Mouse (Mus musculus) embryonic facial prominence, embryonic 15.5 days (tissue): Measurements from ENCODE around the gene Ankrd28. TPM values are rescaled to one million over a fixed set of nuclear protein-coding genes. Genes with fewer than 3 reads are reported as not detected.
A peak's percentile ranks its signal among the peaks of the same experiment; 100 is the strongest.

ENCODE experiments used
- ATAC-seq: fragments of 200-750 bp; cut with Nextera tagmentation; 2 replicates; pipeline ENCODE4 v1.8.0; 2017; ENCODE audit warnings: low read depth, moderate TSS enrichment; ENCODE audit not compliant: insufficient number of reproducible peaks, low FRiP score, low TSS enrichment
- H3K27ac ChIP-seq: fragments of 300-500 bp; sonication (generic); replicated peaks from 2 replicates; pipeline ENCODE4 v1.5.1; 2015; ENCODE audit warnings: mild to moderate bottlenecking, inconsistent platforms
- H3K27me3 ChIP-seq: fragments of 300-500 bp; sonication (generic); 2 replicates; pipeline ENCODE4 v1.6.1; 2015; ENCODE audit warnings: inconsistent platforms
- H3K36me3 ChIP-seq: fragments of 300-500 bp; sonication (generic); 2 replicates; pipeline ENCODE4 v1.6.1; 2015; ENCODE audit warnings: mild to moderate bottlenecking, inconsistent platforms
- H3K4me1 ChIP-seq: fragments of 300-500 bp; sonication (generic); 2 replicates; pipeline ENCODE4 v1.6.1; 2015; ENCODE audit warnings: inconsistent platforms
- H3K4me2 ChIP-seq: fragments of 300-500 bp; sonication (generic); replicated peaks from 2 replicates; pipeline ENCODE4 v1.6.1; 2015; ENCODE audit warnings: mild to moderate bottlenecking, inconsistent platforms
- H3K4me3 ChIP-seq: fragments of 300-500 bp; sonication (generic); replicated peaks from 2 replicates; pipeline ENCODE4 v1.5.1; 2015; ENCODE audit warnings: mild to moderate bottlenecking, inconsistent platforms
- H3K9ac ChIP-seq: fragments of 300-500 bp; sonication (generic); 2 replicates; pipeline ENCODE4 v1.6.1; 2015; ENCODE audit warnings: inconsistent platforms
- H3K9me3 ChIP-seq: fragments of 300-500 bp; sonication (generic); replicated peaks from 2 replicates; pipeline ENCODE4 v1.6.1; 2016; ENCODE audit warnings: inconsistent platforms
- WGBS: fragments of 180-500 bp; shearing (Covaris S2); methylation state at CpG from one replicate; pipeline ENCODE4 v1.1.7; 2015; 5-methylcytosine and 5-hydroxymethylcytosine counted together
- polyA plus RNA-seq: library from polyadenylated mRNA; unstranded; fragments of >200 nt; fragmentation: Nextera tagmentation; extraction: Ambion mirVana; gene quantifications from 2 replicates; pipeline ENCODE4 v1.2.1, GENCODE M21; 2015

Gene Ankrd28
- polyA plus RNA-seq, 1 experiment from 2014 or later, result 8.6 TPM

- Histone ChIP-seq H3K9ac (no peak overlapping the region), H3K4me3 (no peak overlapping the region), H3K36me3 (peaks cover 28% of the 10 kb centered on the region), H3K27me3 (no peaks in the 10 kb centered on the region), H3K4me2 (no peak overlapping the region), H3K4me1 (no peaks in the 10 kb centered on the region), H3K9me3 (no peaks in the 10 kb centered on the region), H3K27ac (no peak overlapping the region)
- 82% methylated on average over 1 of the region's 1 CpGs for WGBS
- ATAC-seq, result no peak
Measured at GRCm38 (mm10) chr14:31709343-31709742, 121.1 kb downstream of the Ankrd28 start.

GRCm38 (mm10) chr14:31700376-31700775, 130.1 kb downstream of the Ankrd28 start:
- no peaks in the 10 kb centered on the region for H3K27me3 ChIP-seq
- no peak overlapping the region for H3K9ac ChIP-seq
- no peaks in the 10 kb centered on the region for H3K4me1 ChIP-seq
- H3K36me3 ChIP-seq, result peaks cover 52% of the 10 kb centered on the region
- H3K27ac ChIP-seq, result no peak overlapping the region
- H3K4me2 ChIP-seq, result no peak overlapping the region
- no peaks in the 10 kb centered on the region for H3K9me3 ChIP-seq
- ATAC-seq, result no peak
- H3K4me3 ChIP-seq, result no peak overlapping the region
- 80% methylated on average over 2 of the region's 2 CpGs for WGBS

- 85% methylated on average over 4 of the region's 4 CpGs for WGBS
- Histone ChIP-seq H3K9ac (no peak overlapping the region), H3K4me2 (no peak overlapping the region), H3K27me3 (no peaks in the 10 kb centered on the region), H3K9me3 (no peaks in the 10 kb centered on the region), H3K4me3 (no peak overlapping the region), H3K36me3 (peaks cover 35% of the 10 kb centered on the region), H3K4me1 (no peaks in the 10 kb centered on the region), H3K27ac (no peak overlapping the region)
- no peak for ATAC-seq
Measured at GRCm38 (mm10) chr14:31697755-31698154, 132.7 kb downstream of the Ankrd28 start.

- no peak overlapping the region for H3K4me3 ChIP-seq
- peak; percentile 47; the same call in 1 of the 2 replicates for ATAC-seq
- no peaks in the 10 kb centered on the region for H3K9me3 ChIP-seq
- no peak overlapping the region for H3K9ac ChIP-seq
- H3K4me1 ChIP-seq, result no peaks in the 10 kb centered on the region
- peaks cover 31% of the 10 kb centered on the region; the same call in 1 of the 2 replicates for H3K36me3 ChIP-seq
- no peak overlapping the region for H3K27ac ChIP-seq
- 96% methylated on average over 3 of the region's 3 CpGs for WGBS
- H3K27me3 ChIP-seq, result no peaks in the 10 kb centered on the region
- H3K4me2 ChIP-seq, result no peak overlapping the region
Measured at GRCm38 (mm10) chr14:31697346-31697745, 133.1 kb downstream of the Ankrd28 start.

GRCm38 (mm10) chr14:31696985-31697303, 133.5 kb downstream of the Ankrd28 start:
- Histone ChIP-seq H3K27ac (no peak overlapping the region), H3K27me3 (no peaks in the 10 kb centered on the region), H3K9me3 (no peaks in the 10 kb centered on the region), H3K9ac (no peak overlapping the region), H3K4me2 (no peak overlapping the region), H3K36me3 (peaks cover 27% of the 10 kb centered on the region; the same call in 1 of the 2 replicates), H3K4me1 (no peaks in the 10 kb centered on the region), H3K4me3 (no peak overlapping the region)
- 81% methylated on average over 3 of the region's 3 CpGs for WGBS
- ATAC-seq, result no peak

GRCm38 (mm10) chr14:31696206-31696984, 134.1 kb downstream of the Ankrd28 start:
- Histone ChIP-seq H3K9me3 (no peaks in the 10 kb centered on the region), H3K4me3 (no peak overlapping the region), H3K36me3 (0 out of 2 replicates have a peak, but pooled peaks cover 22% of the 10 kb centered on the region), H3K9ac (no peak overlapping the region), H3K4me2 (no peak overlapping the region), H3K27ac (no peak overlapping the region), H3K27me3 (no peaks in the 10 kb centered on the region), H3K4me1 (no peaks in the 10 kb centered on the region)
- WGBS, result 77% methylated on average over 9 of the region's 9 CpGs
- no peak for ATAC-seq

GRCm38 (mm10) chr14:31692536-31692935, 137.9 kb downstream of the Ankrd28 start:
- H3K4me2 ChIP-seq, result no peak overlapping the region
- no peak overlapping the region for H3K9ac ChIP-seq
- H3K9me3 ChIP-seq, result no peaks in the 10 kb centered on the region
- ATAC-seq, result no peak
- no peaks in the 10 kb centered on the region for H3K4me1 ChIP-seq
- no peak overlapping the region for H3K4me3 ChIP-seq
- no peaks in the 10 kb centered on the region for H3K27me3 ChIP-seq
- WGBS, result 86% methylated on average over 6 of the region's 6 CpGs
- H3K36me3 ChIP-seq, result 0 out of 2 replicates have a peak, but pooled peaks cover 5% of the 10 kb centered on the region
- H3K27ac ChIP-seq, result no peak overlapping the region

- Histone ChIP-seq H3K4me1 (peaks cover 14% of the 10 kb centered on the region; the same call in 1 of the 2 replicates), H3K27ac (no peak overlapping the region), H3K27me3 (no peaks in the 10 kb centered on the region), H3K4me3 (no peak overlapping the region), H3K9ac (no peak overlapping the region), H3K36me3 (no peaks in the 10 kb centered on the region), H3K4me2 (no peak overlapping the region), H3K9me3 (no peaks in the 10 kb centered on the region)
- WGBS, result 97% methylated on average over 1 of the region's 1 CpGs
- ATAC-seq, result no peak
Measured at GRCm38 (mm10) chr14:31686231-31686630, 144.2 kb downstream of the Ankrd28 start.

- Histone ChIP-seq H3K9me3 (no peaks in the 10 kb centered on the region), H3K4me3 (no peak overlapping the region), H3K36me3 (no peaks in the 10 kb centered on the region), H3K9ac (no peak overlapping the region), H3K4me2 (no peak overlapping the region), H3K4me1 (peaks cover 14% of the 10 kb centered on the region; the same call in 1 of the 2 replicates), H3K27ac (no peak overlapping the region), H3K27me3 (no peaks in the 10 kb centered on the region)
- 79% methylated on average over 10 of the region's 10 CpGs for WGBS
- ATAC-seq, result no peak
Measured at GRCm38 (mm10) chr14:31685680-31686079, 144.8 kb downstream of the Ankrd28 start.

- H3K9me3 ChIP-seq, result no peaks in the 10 kb centered on the region
- no peak for ATAC-seq
- 44% methylated on average over 7 of the region's 7 CpGs for WGBS
- H3K27ac ChIP-seq, result no peak overlapping the region
- no peak overlapping the region for H3K4me2 ChIP-seq
- no peaks in the 10 kb centered on the region for H3K36me3 ChIP-seq
- H3K4me3 ChIP-seq, result no peak overlapping the region
- no peaks in the 10 kb centered on the region for H3K27me3 ChIP-seq
- no peak overlapping the region for H3K9ac ChIP-seq
- H3K4me1 ChIP-seq, result peaks cover 14% of the 10 kb centered on the region; the same call in 1 of the 2 replicates
Measured at GRCm38 (mm10) chr14:31684343-31685040, 146.0 kb downstream of the Ankrd28 start.

GRCm38 (mm10) chr14:31683610-31684009, 146.8 kb downstream of the Ankrd28 start:
- no peaks in the 10 kb centered on the region for H3K27me3 ChIP-seq
- H3K4me3 ChIP-seq, result no peak overlapping the region
- no peak overlapping the region for H3K9ac ChIP-seq
- no peaks in the 10 kb centered on the region for H3K36me3 ChIP-seq
- 77% methylated on average over 2 of the region's 2 CpGs for WGBS
- no peak overlapping the region for H3K27ac ChIP-seq
- peaks cover 14% of the 10 kb centered on the region; the same call in 1 of the 2 replicates for H3K4me1 ChIP-seq
- no peak overlapping the region for H3K4me2 ChIP-seq
- no peak for ATAC-seq
- no peaks in the 10 kb centered on the region for H3K9me3 ChIP-seq
